Mouse (Mus musculus): ENCODE results near the gene Irf7. TPM values are rescaled to one million over a fixed set of nuclear protein-coding genes. Genes with fewer than 3 reads are reported as not detected.

The Irf7 gene
- polyA plus RNA-seq, 1 experiment, result 7.2 TPM

DNA sequence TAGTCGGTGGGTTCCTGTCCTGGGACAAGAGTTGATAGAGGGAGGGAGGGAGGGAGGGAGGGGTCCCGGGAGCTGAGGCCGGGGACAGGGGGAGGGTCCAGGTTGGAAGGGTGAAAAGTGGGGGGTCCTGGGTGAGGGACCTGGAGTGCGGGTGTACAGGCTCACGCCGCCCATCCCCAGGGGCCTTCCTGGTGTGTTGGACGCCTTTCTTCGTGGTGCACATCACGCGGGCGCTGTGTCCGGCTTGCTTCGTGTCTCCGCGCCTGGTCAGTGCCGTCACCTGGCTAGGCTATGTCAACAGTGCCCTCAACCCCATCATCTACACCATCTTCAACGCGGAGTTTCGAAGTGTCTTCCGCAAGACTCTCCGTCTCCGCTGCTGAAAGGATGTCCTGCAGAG is 28.2 kb upstream of the Irf7 start:
- Histone ChIP-seq H3K4me3 (ENCODE audit: insufficient read depth, low read length) (no peak overlapping the region), H3K4me1 (ENCODE audit: control insufficient read depth, insufficient read depth, low read length) (peaks cover 2% of the 10 kb centered on the region; the same call in 1 of the 2 replicates), H3K27ac (ENCODE audit: insufficient read depth, low read length) (no peak overlapping the region)
- TF ChIP-seq POLR2A (IDR thresholded peaks at IDR 0.05; ENCODE audit: low read depth, low read length), result no peak
- no peak for TF ChIP-seq CTCF (IDR thresholded peaks at IDR 0.05; ENCODE audit: borderline replicate concordance, insufficient read depth, low read length)

DNA sequence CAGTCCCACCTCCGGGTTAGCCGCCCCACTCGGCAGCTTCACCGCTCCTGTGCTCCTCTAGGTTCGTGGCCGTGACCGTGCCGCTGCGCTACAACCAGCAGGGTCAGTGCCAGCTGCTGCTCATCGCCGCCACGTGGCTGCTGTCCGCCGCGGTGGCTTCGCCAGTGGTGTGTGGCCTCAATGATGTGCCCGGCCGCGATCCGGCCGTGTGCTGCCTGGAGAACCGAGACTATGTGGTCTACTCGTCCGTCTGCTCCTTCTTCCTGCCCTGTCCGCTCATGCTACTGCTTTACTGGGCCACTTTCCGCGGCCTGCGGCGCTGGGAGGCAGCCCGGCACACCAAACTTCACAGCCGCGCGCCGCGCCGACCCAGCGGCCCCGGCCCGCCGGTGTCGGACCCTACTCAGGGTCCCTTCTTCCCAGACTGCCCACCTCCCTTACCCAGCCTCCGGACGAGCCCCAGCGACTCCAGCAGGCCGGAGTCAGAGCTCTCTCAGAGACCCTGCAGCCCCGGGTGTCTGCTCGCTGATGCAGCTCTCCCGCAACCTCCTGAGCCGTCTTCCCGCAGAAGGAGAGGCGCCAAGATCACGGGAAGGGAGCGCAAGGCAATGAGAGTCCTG is 27.7 kb upstream of the Irf7 start:
- no peak for TF ChIP-seq POLR2A (IDR thresholded peaks at IDR 0.05; ENCODE audit: low read depth, low read length)
- no peak for TF ChIP-seq CTCF (IDR thresholded peaks at IDR 0.05; ENCODE audit: borderline replicate concordance, insufficient read depth, low read length)
- H3K27ac ChIP-seq (ENCODE audit: insufficient read depth, low read length), result no peak overlapping the region
- peaks cover 2% of the 10 kb centered on the region; the same call in 1 of the 2 replicates for H3K4me1 ChIP-seq (ENCODE audit: control insufficient read depth, insufficient read depth, low read length)
- no peak overlapping the region for H3K4me3 ChIP-seq (ENCODE audit: insufficient read depth, low read length)

DNA sequence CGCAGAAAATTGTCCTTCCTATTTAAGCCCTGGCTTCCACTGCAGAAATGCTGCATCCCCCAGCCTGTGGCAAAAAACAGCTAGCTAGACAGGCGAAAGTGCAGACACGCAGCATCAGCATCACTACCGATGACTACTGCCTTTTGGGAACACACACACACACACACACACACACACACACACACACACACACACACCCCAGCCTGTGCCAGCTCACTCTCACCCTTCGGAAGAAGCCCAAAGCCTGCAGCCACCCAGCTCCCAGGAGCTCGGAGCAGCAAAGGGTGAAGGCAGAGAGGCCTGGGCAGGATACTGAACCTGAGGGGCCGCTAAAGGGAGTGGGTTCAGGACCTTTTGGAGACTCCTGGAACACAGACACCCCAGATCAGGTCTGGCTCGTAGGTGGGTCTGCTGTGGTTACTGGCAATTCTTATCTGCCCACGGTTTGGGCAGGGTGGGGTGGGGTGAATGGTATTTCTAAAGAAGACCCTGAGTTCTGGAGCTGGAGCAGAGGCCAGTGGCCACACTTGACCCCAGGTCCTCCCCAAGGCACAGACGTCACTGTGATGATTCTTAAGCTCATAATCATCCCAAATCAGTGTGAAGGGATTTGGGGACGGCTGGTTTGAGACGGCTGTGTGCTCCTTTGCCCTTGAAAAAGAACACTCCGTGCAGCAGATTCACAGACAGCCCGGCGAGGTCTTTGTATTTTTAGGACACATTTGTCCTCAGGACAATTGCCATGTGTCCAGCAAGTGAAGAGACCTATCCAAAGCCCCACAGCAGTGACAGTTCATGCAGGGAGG is 26.5 kb upstream of the Irf7 start:
- no peak for TF ChIP-seq CTCF (IDR thresholded peaks at IDR 0.05; ENCODE audit: borderline replicate concordance, insufficient read depth, low read length)
- TF ChIP-seq POLR2A (IDR thresholded peaks at IDR 0.05; ENCODE audit: low read depth, low read length), result no peak
- H3K4me1 ChIP-seq (ENCODE audit: control insufficient read depth, insufficient read depth, low read length), result peaks cover 2% of the 10 kb centered on the region; the same call in 1 of the 2 replicates
- no peak overlapping the region for H3K27ac ChIP-seq (ENCODE audit: insufficient read depth, low read length)
- no peak overlapping the region for H3K4me3 ChIP-seq (ENCODE audit: insufficient read depth, low read length)

DNA sequence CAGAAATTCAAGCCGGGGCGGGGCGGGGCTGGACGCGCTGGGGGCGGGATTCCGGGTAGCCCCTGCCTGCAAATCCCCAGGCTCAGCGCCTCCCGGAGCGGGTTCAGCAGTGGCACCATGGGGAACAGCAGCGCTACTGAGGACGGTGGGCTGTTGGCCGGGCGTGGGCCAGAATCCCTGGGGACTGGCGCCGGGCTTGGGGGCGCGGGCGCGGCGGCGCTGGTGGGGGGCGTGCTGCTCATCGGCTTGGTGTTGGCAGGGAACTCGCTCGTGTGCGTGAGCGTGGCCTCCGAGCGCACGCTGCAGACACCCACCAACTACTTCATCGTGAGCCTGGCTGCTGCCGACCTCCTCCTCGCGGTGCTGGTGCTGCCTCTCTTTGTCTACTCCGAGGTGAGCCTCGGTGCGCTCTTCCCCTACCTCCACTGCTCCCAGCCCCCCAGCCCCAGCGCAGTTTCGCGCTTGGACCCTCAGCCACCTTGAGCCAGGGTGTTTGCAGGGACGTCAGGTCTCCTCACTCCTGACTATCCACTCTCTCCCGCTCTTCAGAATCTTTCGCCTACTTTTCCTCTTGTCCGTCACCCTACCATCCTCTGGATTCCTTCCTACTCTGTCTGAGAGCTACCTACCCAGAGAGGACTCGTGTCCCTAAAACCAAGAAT is 25.8 kb upstream of the Irf7 start, which contains the start of gene Drd4:
Gene Drd4, plus strand, starts transcription at position 86 of the 662 bp plus-strand sequence.
- TF ChIP-seq POLR2A (IDR thresholded peaks at IDR 0.05; ENCODE audit: low read depth, low read length) (no peak), CTCF (IDR thresholded peaks at IDR 0.05; ENCODE audit: borderline replicate concordance, insufficient read depth, low read length) (no peak)
- Histone ChIP-seq H3K27ac (ENCODE audit: insufficient read depth, low read length) (no peak within 1 kb of the TSS), H3K4me3 (ENCODE audit: insufficient read depth, low read length) (0 out of 2 replicates have a peak within 1 kb of the TSS, but pooled peaks have one; percentile 0), H3K4me1 (ENCODE audit: control insufficient read depth, insufficient read depth, low read length) (peaks cover 2% of the 10 kb centered on the region; the same call in 1 of the 2 replicates)

DNA sequence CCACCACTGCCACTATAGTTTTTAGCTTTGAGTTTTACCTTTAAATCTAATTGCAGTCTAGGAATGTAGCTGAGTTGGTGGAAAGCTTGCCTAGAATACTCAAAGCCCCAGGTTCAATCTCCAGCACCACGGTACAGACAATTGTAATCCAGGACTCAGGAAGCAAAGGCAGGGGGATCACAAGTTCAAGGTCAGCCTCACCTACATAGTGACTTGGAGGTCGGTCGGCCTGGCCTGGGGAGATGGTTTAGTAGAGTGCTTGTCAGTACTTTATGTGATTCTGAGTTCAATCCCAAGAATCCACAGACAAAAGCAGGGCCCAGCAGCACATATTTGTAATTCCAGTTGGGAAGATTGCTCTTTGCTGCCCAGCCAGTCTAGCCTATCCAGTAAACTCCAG is 21.8 kb upstream of the Irf7 start:
- H3K4me1 ChIP-seq (ENCODE audit: control insufficient read depth, insufficient read depth, low read length), result no peaks in the 10 kb centered on the region
- TF ChIP-seq CTCF (IDR thresholded peaks at IDR 0.05; ENCODE audit: borderline replicate concordance, insufficient read depth, low read length) (no peak), POLR2A (IDR thresholded peaks at IDR 0.05; ENCODE audit: low read depth, low read length) (no peak)
- no peak overlapping the region for H3K4me3 ChIP-seq (ENCODE audit: insufficient read depth, low read length)
- H3K27ac ChIP-seq (ENCODE audit: insufficient read depth, low read length), result no peak overlapping the region

DNA sequence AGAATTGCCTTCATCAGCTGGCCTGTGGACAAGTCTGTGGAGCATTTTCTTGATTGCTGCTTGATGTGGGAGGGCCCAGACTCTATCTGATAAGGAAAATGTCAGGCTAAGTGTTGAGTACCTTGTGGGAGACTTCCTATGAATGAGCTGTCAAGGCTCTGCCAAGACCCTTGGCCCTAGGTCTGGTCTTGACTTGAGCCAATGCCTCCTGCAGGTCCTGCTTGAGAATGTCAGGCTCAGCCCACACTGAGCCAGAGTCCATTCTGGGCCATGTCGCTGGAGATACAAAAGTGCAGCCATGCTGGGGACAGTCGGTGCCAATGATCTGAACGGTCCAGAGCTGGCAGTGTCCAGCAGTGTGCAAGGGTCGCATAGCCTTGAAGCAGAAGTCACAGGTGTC is 16.5 kb upstream of the Irf7 start:
- TF ChIP-seq POLR2A (IDR thresholded peaks at IDR 0.05; ENCODE audit: low read depth, low read length), result no peak
- TF ChIP-seq CTCF (IDR thresholded peaks at IDR 0.05; ENCODE audit: borderline replicate concordance, insufficient read depth, low read length), result no peak
- Histone ChIP-seq H3K27ac (ENCODE audit: insufficient read depth, low read length) (no peak overlapping the region), H3K4me3 (ENCODE audit: insufficient read depth, low read length) (no peak overlapping the region), H3K4me1 (ENCODE audit: control insufficient read depth, insufficient read depth, low read length) (no peaks in the 10 kb centered on the region)

DNA sequence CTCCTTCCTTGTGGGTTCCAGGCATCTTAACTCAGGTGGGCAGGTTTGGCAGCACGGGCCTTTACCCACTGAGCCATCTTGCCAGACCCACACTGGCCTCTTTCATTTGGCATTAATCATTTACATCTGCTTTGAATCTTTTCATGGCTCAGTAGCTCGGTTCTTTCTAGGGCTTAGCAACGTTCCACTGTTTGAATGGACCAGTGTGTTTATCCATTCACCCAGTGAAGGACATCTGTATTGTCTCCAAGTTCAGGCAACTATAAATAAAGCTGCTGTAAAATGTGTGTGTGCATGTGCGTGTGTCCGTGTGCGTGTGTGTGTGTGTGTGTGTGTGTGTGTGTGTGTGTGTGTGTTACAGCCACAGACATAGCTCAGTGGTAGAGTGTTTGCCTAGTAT is 15.2 kb upstream of the Irf7 start:
- H3K4me1 ChIP-seq (ENCODE audit: control insufficient read depth, insufficient read depth, low read length), result no peaks in the 10 kb centered on the region
- TF ChIP-seq POLR2A (IDR thresholded peaks at IDR 0.05; ENCODE audit: low read depth, low read length) (no peak), CTCF (IDR thresholded peaks at IDR 0.05; ENCODE audit: borderline replicate concordance, insufficient read depth, low read length) (no peak)
- H3K27ac ChIP-seq (ENCODE audit: insufficient read depth, low read length), result no peak overlapping the region
- no peak overlapping the region for H3K4me3 ChIP-seq (ENCODE audit: insufficient read depth, low read length)

DNA sequence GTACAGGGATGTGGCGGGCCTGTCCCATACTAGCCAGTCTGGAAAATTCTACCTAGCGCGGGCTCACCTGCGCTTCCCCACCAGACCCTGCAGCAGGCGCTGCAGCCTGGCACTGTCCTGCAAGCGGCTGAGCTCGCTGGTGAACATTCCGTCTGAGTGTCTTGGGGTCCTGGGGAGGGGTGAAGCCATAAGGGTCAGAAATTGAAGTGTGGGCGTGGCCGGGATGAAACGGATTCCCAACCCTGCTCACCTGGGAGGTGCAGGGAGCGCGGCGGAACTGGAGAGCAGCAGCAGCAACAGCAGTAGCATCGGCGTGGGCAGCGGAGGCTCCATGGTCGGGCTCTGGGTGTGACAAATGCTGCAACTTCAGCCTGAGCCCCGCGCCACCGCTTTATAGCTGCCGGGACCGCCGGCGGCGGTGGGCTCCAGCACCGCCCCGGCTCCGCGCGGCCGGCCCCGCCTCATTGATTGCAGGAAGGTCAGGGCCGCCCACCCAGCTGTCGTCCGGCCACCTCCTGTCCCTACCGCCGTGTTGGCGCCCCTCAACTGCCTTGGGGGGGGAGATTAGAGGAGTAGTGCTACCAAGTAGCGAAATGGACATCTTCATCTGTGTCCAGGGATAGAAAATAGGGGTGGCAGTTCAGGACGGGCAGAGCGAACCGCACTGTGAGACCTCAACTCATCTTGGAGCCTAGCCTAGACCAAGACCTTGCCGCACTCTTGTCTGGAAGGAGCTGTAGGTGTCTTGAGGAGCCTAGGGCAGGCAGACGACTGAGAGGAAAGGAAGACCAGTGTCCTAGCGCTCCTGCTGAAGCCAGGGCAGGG is 12.7 kb upstream of the Irf7 start, which contains the start of gene Sct:
Gene Sct, minus strand, starts transcription at position 368 of the 825 bp plus-strand sequence.
- Histone ChIP-seq H3K4me1 (ENCODE audit: control insufficient read depth, insufficient read depth, low read length) (no peaks in the 10 kb centered on the region), H3K27ac (ENCODE audit: insufficient read depth, low read length) (no peak within 1 kb of the TSS), H3K4me3 (ENCODE audit: insufficient read depth, low read length) (no peak within 1 kb of the TSS)
- 0 out of 2 replicates have a peak, but pooled peaks have one; percentile 28 for TF ChIP-seq CTCF (IDR thresholded peaks at IDR 0.05; ENCODE audit: borderline replicate concordance, insufficient read depth, low read length)
- TF ChIP-seq POLR2A (IDR thresholded peaks at IDR 0.05; ENCODE audit: low read depth, low read length), result no peak
